Comparison of ENCODE assay signal across 13 mouse cellular contexts in the genomic region with DNA sequence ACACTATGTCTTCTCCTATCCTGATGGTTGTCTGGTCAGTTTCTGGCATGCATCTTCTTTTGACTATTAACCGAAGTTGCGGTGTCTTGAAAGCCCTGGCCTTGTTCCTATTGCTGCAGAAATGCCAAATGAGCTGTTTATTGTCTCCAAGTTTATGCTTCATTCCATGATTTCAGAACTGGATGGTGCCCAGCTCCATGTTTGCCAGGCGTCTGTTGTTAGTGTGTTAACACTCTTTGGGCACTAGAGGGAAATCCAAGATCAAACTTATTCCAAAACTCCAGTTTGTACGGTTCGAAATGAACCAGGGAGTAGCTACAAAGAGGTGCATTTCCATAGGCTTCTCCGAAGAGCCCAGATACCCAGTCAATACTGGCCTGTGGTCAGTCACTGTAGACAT.
DNase-seq lines count a peak whose midpoint lies in the region; TF ChIP-seq lines count a peak whose summit lies in the region.
"Had no signal": no experiment of that assay in that cellular context is flagged by ENCODE, and none has a peak within 500 bp of the region (broad histone marks: within the 10 kb centered on the region; RNA-seq: fewer than 3 reads in every experiment).

No protein-coding gene starts in this region.

- TF ChIP-seq POLR2A in cortical plate, adult 2 months (IDR thresholded peaks at IDR 0.05; ENCODE audit: extremely low read depth, insufficient read depth, low read length), result no peak

- peak; percentile 2 for DNase-seq in gastrocnemius, adult 18-20 months (ENCODE audit: low spot score)
- DNase-seq in gastrocnemius, postnatal 4 days (ENCODE audit: low spot score in 2 of 2), result no peak
- peak; percentile 5 to 12 for DNase-seq in layer of hippocampus, postnatal 14 days (ENCODE audit: low spot score in 2 of 2)
- DNase-seq in layer of hippocampus, postnatal 36 days, result no peak
- peak; percentile 52 for DNase-seq in Muller cell, postnatal 12 days (ENCODE audit: inconsistent ontology term)
- no peak for DNase-seq in right cerebral cortex, postnatal 4 days
- DNase-seq: heart, postnatal 14 days had no signal

- no peaks in the 10 kb centered on the region for H3K4me1 ChIP-seq in cortical plate, adult 2 months (ENCODE audit: control insufficient read depth, insufficient read depth, low read length)
- H3K4me1 ChIP-seq: heart, embryonic 10.5 days; limb, embryonic 10.5 days; liver, embryonic 12.5 days; midbrain, embryonic 15.5 days had no signal

- H3K27ac ChIP-seq in cortical plate, adult 2 months (ENCODE audit: insufficient read depth, low read length), result no peak overlapping the region
- H3K27ac ChIP-seq: heart, embryonic 10.5 days; limb, embryonic 10.5 days; liver, embryonic 12.5 days; macrophage; midbrain, embryonic 15.5 days had no signal

- TF ChIP-seq CTCF in cortical plate, adult 2 months (IDR thresholded peaks at IDR 0.05; ENCODE audit: extremely low read depth, insufficient read depth, low read length), result 0 out of 2 replicates have a peak, but pooled peaks have one; percentile 7

- H3K4me3 ChIP-seq in cortical plate, adult 2 months (ENCODE audit: insufficient read depth, low read length), result no peak overlapping the region
- H3K4me3 ChIP-seq: heart, embryonic 10.5 days; limb, embryonic 10.5 days; liver, embryonic 12.5 days; midbrain, embryonic 15.5 days had no signal

Comparison
In these comparisons a context has a peak if more than half of its experiments do, and no peak if none do; other contexts are left out.
1. DNase-seq: peak in gastrocnemius, adult 18-20 months (single experiment), layer of hippocampus, postnatal 14 days (2 of 2) and Muller cell, postnatal 12 days (single experiment); none in gastrocnemius, postnatal 4 days (0 of 2), layer of hippocampus, postnatal 36 days (0 of 2) and right cerebral cortex, postnatal 4 days (single experiment).